Mouse (Mus musculus): Measurements from ENCODE around the gene Stox2. TPM values are rescaled to one million over a fixed set of nuclear protein-coding genes. Genes with fewer than 3 reads are reported as not detected.

Stox2 gene
- total RNA-seq, 2 experiments from 2014 or later: 23.5 to 24.2 TPM

DNA sequence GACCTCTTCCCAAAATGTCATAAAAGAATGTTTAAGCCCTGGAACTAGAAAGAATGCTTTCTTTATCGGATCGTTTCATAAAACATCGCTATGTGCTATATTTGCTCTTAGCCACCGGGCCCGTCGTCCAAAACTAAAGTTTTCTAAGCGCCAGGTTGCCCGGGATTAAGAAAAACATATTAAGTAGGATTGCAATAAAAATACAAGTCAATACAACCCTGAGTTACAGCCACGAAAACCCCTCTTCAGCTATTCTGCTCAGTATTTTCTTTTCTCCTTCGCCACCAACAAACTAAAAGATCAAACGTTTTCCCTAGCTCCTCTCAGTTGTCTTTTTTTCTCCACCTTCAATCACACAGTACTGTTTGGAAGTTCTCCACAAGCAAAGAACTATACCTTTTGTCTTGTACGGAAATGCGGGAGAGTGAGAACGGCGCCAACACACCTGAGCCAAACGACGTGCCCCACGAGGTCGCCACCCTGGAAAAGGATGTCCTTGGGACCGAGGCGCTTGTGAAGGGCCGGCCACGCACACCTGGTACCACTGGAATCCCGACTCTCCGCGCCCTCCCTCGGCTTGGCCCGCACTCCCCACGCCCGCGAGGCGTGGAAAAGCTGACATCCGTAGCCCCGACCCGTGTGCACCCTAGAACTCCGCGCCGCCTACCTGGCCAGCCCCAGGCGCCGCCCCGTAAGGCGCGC lies 34.0 kb downstream of the Stox2 start:
- peak in 1 of 2 experiments; percentile 28 for DNase-seq
- intact Hi-C loops (cut with DNase I): loop anchor here (5.0 to 10.0 kb wide), 2 partner anchors 120 to 283 kb away; partner anchors contain the start of genes Rwdd4a and Trappc11

DNA sequence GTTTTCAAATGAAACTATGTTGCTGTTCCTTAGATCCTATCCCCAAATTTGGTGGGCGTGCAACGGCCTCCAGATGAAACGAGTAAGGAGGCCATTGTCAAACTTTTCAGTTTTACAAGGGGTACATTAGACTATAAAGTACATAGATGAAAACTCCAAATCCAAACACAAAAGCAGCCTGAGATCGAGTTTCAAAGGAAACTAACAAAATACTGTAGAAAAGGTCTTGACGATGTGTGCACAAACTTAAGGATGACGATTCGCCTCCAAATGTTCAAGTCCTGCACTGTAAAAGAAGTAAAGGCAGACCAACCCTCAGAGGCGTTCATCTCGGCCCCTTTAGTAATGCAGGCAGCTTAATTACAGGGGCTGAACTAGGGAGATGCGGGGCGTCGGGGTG lies 34.8 kb downstream of the Stox2 start:
- no peak for DNase-seq
- intact Hi-C loops (cut with DNase I): loop anchor here (5.0 to 10.0 kb wide), 2 partner anchors 121 to 283 kb away; partner anchors contain the start of genes Rwdd4a and Trappc11

GRCm38 (mm10) chr8:47409061-47409460 lies 37.1 kb downstream of the Stox2 start:
- intact Hi-C loops (cut with DNase I): no loop called here
- DNase-seq: no peak

- no peak for DNase-seq
- intact Hi-C loops (cut with DNase I): no loop called here
Observed at GRCm38 (mm10) chr8:47404852-47405251, 41.3 kb downstream of the Stox2 start.

- no peak for DNase-seq
- intact Hi-C loops (cut with DNase I): no loop called here
Observed at GRCm38 (mm10) chr8:47392927-47393326, 53.2 kb downstream of the Stox2 start.

GRCm38 (mm10) chr8:47392290-47392689 lies 53.9 kb downstream of the Stox2 start:
- intact Hi-C loops (cut with DNase I): no loop called here
- peak in 1 of 2 experiments; percentile 20 for DNase-seq

DNA sequence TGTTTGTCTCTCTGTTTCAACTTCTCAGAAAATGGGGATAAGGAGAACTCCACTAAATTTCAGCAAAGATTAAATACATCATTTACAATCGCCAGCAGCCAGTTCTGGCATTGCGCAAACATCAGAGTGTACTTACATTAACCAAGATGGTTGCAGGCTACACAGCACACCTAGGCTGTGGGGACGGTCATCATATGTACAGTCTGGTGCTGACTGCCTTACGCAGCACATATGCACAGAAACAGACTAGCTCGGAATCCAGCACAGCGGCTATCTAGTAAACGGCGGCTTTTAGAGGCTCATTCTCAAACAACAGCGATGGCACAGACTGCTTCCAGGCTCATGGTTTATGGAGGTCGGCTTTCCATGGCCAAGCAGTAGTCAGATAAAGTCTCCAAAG lies 54.3 kb downstream of the Stox2 start:
- no peak for DNase-seq
- intact Hi-C loops (cut with DNase I): no loop called here

GRCm38 (mm10) chr8:47389430-47389829 lies 56.7 kb downstream of the Stox2 start:
- intact Hi-C loops (cut with DNase I): no loop called here
- DNase-seq: no peak

GRCm38 (mm10) chr8:47388171-47388570 lies 58.0 kb downstream of the Stox2 start:
- no peak for DNase-seq

GRCm38 (mm10) chr8:47385810-47386209 lies 60.4 kb downstream of the Stox2 start:
- intact Hi-C loops (cut with DNase I): no loop called here
- no peak for DNase-seq

More at GRCm38 (mm10) chr8:47388171-47388570, 58.0 kb downstream of the Stox2 start:
- intact Hi-C loops (cut with DNase I): no loop called here

GRCm38 (mm10) chr8:47384151-47384550 lies 62.0 kb downstream of the Stox2 start:
- no peak for DNase-seq
- intact Hi-C loops (cut with DNase I): no loop called here

DNA sequence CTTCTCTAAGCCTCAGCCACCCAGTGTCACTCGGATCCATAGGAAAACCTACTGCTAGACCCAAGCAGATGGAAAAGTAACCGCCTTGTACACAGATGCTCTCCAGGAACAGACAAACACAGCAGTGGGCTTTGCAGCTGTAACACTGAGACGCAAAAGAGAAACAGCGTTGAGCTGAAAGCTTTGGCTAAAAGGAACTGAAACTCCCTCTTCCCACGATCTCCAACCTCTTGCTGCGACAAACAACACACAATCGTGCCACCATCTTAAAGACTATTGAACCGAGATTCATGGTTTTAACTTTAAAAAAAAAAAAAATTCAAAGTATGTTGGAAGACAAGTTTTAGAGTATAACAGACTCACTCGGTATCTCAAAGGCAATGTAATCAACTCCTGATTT lies 62.5 kb downstream of the Stox2 start:
- intact Hi-C loops (cut with DNase I): no loop called here
- DNase-seq: no peak

- DNase-seq: peak; percentile 78 to 83
- intact Hi-C loops (cut with DNase I): no loop called here
Observed at GRCm38 (mm10) chr8:47381216-47381615, 64.9 kb downstream of the Stox2 start.

- intact Hi-C loops (cut with DNase I): no loop called here
- no peak for DNase-seq
Observed at GRCm38 (mm10) chr8:47380725-47381124, 65.4 kb downstream of the Stox2 start.

DNA sequence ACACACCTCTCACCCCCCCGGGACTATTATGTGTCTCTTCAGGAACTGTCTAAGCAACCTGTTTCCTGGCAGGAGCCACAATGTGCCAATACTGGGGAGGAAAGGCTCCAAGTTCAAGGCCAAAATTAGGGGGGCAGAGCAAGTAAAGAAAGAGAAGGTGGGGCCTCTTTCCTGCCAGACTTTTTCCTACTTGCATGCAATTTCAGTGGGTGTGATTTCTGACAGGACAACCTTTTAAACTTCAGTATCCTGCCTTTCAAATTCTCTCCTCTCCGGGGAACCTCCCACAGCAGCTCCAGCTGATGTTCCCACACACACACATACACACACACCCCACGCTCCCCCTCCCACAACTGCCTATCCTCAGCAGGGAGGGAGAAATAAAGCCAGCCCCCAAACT lies 66.1 kb downstream of the Stox2 start:
- intact Hi-C loops (cut with DNase I): no loop called here
- peak; percentile 36 to 41 for DNase-seq

GRCm38 (mm10) chr8:47376651-47377050 lies 69.5 kb downstream of the Stox2 start:
- DNase-seq: no peak
- intact Hi-C loops (cut with DNase I): no loop called here

DNA sequence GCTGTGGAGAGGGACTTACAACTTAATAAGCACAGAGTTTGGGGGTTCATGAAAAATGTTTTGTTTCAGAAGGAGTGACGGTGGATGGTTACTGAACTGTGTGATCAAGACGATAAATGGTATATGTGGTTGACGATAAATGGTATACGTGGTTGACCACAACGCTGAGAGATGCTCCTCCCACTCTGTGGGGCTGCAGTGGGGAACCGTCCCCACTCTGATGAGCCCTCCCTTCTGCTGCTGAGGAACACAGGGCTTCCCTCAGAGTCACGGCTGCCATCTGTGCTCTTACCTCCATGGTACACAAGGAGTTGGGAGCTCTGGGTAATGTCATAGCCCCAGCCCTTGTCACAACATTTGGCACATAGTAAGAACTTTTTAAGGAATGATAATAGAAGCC lies 72.4 kb downstream of the Stox2 start:
- intact Hi-C loops (cut with DNase I): loop anchor here (5.0 kb wide), 1 partner anchor 406 kb away; no protein-coding TSS in a partner anchor
- DNase-seq: no peak

GRCm38 (mm10) chr8:47371539-47371938 lies 74.6 kb downstream of the Stox2 start:
- DNase-seq: no peak
- intact Hi-C loops (cut with DNase I): loop anchor here (1.0 to 5.0 kb wide), 4 partner anchors 167 to 699 kb away; no protein-coding TSS in a partner anchor

- DNase-seq: no peak
- intact Hi-C loops (cut with DNase I): loop anchor here (1.0 to 5.0 kb wide), 4 partner anchors 166 to 698 kb away; no protein-coding TSS in a partner anchor
Observed at GRCm38 (mm10) chr8:47371081-47371480, 75.1 kb downstream of the Stox2 start.

DNA sequence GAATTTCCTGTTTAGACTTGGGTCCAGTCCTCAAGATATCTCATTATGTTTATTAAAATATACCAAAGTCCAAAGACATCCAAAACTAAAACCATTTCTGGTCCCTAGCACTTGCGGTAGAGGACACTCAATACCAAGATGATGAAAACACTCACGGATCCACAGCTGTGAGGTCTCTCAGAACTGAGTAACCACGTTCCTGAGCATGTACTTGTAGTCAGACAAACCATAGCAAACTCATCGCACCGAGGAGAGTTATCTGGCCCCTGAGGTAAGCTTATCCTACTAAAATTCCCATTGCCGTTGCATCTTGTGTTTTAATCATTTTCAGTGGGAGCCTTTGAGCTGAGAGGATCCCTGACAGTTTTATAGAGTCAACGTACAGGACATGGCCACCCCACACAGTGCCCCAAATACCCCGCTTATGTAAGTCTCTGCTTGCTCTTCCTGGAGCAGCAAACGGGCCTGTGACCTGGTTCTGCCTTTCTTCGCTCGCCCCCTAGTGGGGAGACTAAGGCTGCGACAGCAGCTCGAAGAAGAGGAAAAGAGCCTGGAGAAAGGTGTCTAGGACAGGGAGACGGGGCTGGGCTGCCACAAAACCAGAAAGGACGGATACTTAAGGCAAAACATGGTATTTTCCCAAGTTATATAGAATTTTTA lies 75.6 kb downstream of the Stox2 start:
- intact Hi-C loops (cut with DNase I): loop anchor here (1.0 to 5.0 kb wide), 4 partner anchors 166 to 698 kb away; no protein-coding TSS in a partner anchor
- peak; percentile 90 for DNase-seq

- intact Hi-C loops (cut with DNase I): loop anchor here (2.0 to 5.0 kb wide), 4 partner anchors 83 to 697 kb away; no protein-coding TSS in a partner anchor
- DNase-seq: no peak
Observed at GRCm38 (mm10) chr8:47369949-47370348, 76.2 kb downstream of the Stox2 start.

Measured in heart, postnatal 10 days (tissue).